In genomic region chr19:46400558-46400957, GRCm38 (mm10) we compare ENCODE assay signal across 24 mouse cellular contexts. TPM values are rescaled to one million over a fixed set of nuclear protein-coding genes. Genes with fewer than 3 reads are reported as not detected.
A peak's percentile ranks its signal among the peaks of the same experiment; 100 is the strongest.
DNase-seq lines count a peak whose midpoint lies in the region; ATAC-seq and TF ChIP-seq lines count a peak whose summit lies in the region.
"Had no signal": no experiment of that assay in that cellular context is flagged by ENCODE, and none has a peak within 500 bp of the region (broad histone marks: within the 10 kb centered on the region; RNA-seq: fewer than 3 reads in every experiment).

No protein-coding gene starts in this region.

- no peak for ATAC-seq in heart, embryonic 13.5 days (ENCODE audit: extremely low read depth, insufficient number of reproducible peaks, low FRiP score, low TSS enrichment)
- ATAC-seq in liver, postnatal 0 days = no peak
- no peak for ATAC-seq in liver, embryonic 11.5 days (replicated peaks; ENCODE audit: low FRiP score)
- ATAC-seq: forebrain, embryonic 15.5 days; Patski had no signal

- no peak overlapping the region for H3K4me2 ChIP-seq in heart, embryonic 13.5 days
- no peak overlapping the region for H3K4me2 ChIP-seq in liver, postnatal 0 days (ENCODE audit: low read depth, low read length)
- no peak overlapping the region for H3K4me2 ChIP-seq in liver, embryonic 11.5 days
- H3K4me2 ChIP-seq: embryonic facial prominence, embryonic 12.5 days; forebrain, embryonic 12.5 days; forebrain, embryonic 15.5 days; hindbrain, embryonic 12.5 days; hindbrain, embryonic 15.5 days had no signal

- H3K9me3 ChIP-seq in heart, embryonic 13.5 days = no peaks in the 10 kb centered on the region
- H3K9me3 ChIP-seq in liver, postnatal 0 days (ENCODE audit: low read length) = no peaks in the 10 kb centered on the region
- H3K9me3 ChIP-seq in liver, embryonic 11.5 days (ENCODE audit: control insufficient read depth, low read length) = no peaks in the 10 kb centered on the region
- H3K9me3 ChIP-seq: embryonic facial prominence, embryonic 12.5 days; forebrain, embryonic 12.5 days; forebrain, embryonic 15.5 days; G1E; heart, embryonic 10.5 days; hindbrain, embryonic 12.5 days; hindbrain, embryonic 15.5 days had no signal

- no peak for DNase-seq in heart, adult 18-20 months
- DNase-seq in kidney, postnatal 36 days = peak; percentile 29 to 54
- no peak for DNase-seq in kidney, adult 18-20 months
- DNase-seq in liver, postnatal 0 days = no peak
- no peak for DNase-seq in liver, embryonic 11.5 days (ENCODE audit: low spot score)
- DNase-seq: adrenal gland, postnatal 10 days; adrenal gland, postnatal 36 days; B cell, adult 2 months; cerebellum, adult 18-20 months; cerebellum, adult 9-10 months; cerebellum, postnatal 14 days; gastrocnemius, postnatal 25 days; heart, adult 2 months had no signal

- H3K9ac ChIP-seq in heart, embryonic 13.5 days = 0 out of 2 replicates have a peak overlapping the region, but pooled peaks have one; percentile 1
- H3K9ac ChIP-seq in liver, postnatal 0 days (replicated peaks) = no peak overlapping the region
- no peak overlapping the region for H3K9ac ChIP-seq in liver, embryonic 11.5 days (ENCODE audit: low read depth, low read length)
- H3K9ac ChIP-seq: embryonic facial prominence, embryonic 12.5 days; forebrain, embryonic 12.5 days; forebrain, embryonic 15.5 days; hindbrain, embryonic 12.5 days; hindbrain, embryonic 15.5 days had no signal

- WGBS in heart, embryonic 13.5 days = 82% methylated on average over 7 of the region's 7 CpGs
- WGBS in liver, postnatal 0 days (ENCODE audit: insufficient replicate concordance) = 72% methylated on average over 7 of the region's 7 CpGs
- 86% methylated on average over 7 of the region's 7 CpGs for WGBS in liver, embryonic 11.5 days

- H3K36me3 ChIP-seq in heart, embryonic 13.5 days = peaks cover 44% of the 10 kb centered on the region
- peaks cover 6% of the 10 kb centered on the region; the same call in 1 of the 2 replicates for H3K36me3 ChIP-seq in liver, postnatal 0 days (replicated peaks; ENCODE audit: insufficient read depth, low read length)
- H3K36me3 ChIP-seq in liver, embryonic 11.5 days (ENCODE audit: control insufficient read depth, insufficient read depth, low read length) = peaks cover 8% of the 10 kb centered on the region

- H3K27me3 ChIP-seq in heart, embryonic 13.5 days (replicated peaks) = no peaks in the 10 kb centered on the region
- H3K27me3 ChIP-seq in liver, postnatal 0 days (ENCODE audit: insufficient read depth, low read length) = no peaks in the 10 kb centered on the region
- no peaks in the 10 kb centered on the region for H3K27me3 ChIP-seq in liver, embryonic 11.5 days (replicated peaks; ENCODE audit: control insufficient read depth, insufficient read depth, low read length)
- H3K27me3 ChIP-seq: CH12.LX; embryonic facial prominence, embryonic 12.5 days; forebrain, embryonic 12.5 days; forebrain, embryonic 15.5 days; hindbrain, embryonic 12.5 days; hindbrain, embryonic 15.5 days; Patski had no signal

- no peak for TF ChIP-seq EP300 in liver, postnatal 0 days (IDR thresholded peaks at IDR 0.05; ENCODE audit: low read depth)

- H3K27ac ChIP-seq in heart, embryonic 13.5 days (replicated peaks) = no peak overlapping the region
- peak overlapping the region; percentile 39; the same call in 1 of the 2 replicates for H3K27ac ChIP-seq in liver, postnatal 0 days (ENCODE audit: low read depth)
- no peak overlapping the region for H3K27ac ChIP-seq in liver, embryonic 11.5 days (ENCODE audit: low read depth, low read length)
- H3K27ac ChIP-seq: embryonic facial prominence, embryonic 12.5 days; forebrain, embryonic 12.5 days; forebrain, embryonic 15.5 days; heart, adult 2 months; heart, embryonic 10.5 days; hindbrain, embryonic 12.5 days; hindbrain, embryonic 15.5 days had no signal

- TF ChIP-seq CTCF in liver, postnatal 0 days (IDR thresholded peaks at IDR 0.05; ENCODE audit: low read depth) = no peak

- H3K4me1 ChIP-seq in heart, embryonic 13.5 days = peaks cover 40% of the 10 kb centered on the region
- H3K4me1 ChIP-seq in liver, postnatal 0 days (ENCODE audit: insufficient read depth) = peaks cover 13% of the 10 kb centered on the region
- peaks cover 18% of the 10 kb centered on the region for H3K4me1 ChIP-seq in liver, embryonic 11.5 days (replicated peaks; ENCODE audit: control insufficient read depth, insufficient read depth, low read length)

- no peak overlapping the region for H3K4me3 ChIP-seq in heart, embryonic 13.5 days
- no peak overlapping the region for H3K4me3 ChIP-seq in liver, postnatal 0 days (ENCODE audit: low read depth, low read length)
- H3K4me3 ChIP-seq in liver, embryonic 11.5 days (ENCODE audit: low read depth, low read length) = no peak overlapping the region
- H3K4me3 ChIP-seq: embryonic facial prominence, embryonic 12.5 days; erythroblast, embryonic 14.5 days; forebrain, embryonic 12.5 days; forebrain, embryonic 15.5 days; heart, adult 2 months; heart, embryonic 10.5 days; hindbrain, embryonic 12.5 days; hindbrain, embryonic 15.5 days had no signal

RNA-seq across cellular contexts. Expression of gene Sufu, which starts 3.9 kb away (rescaled TPM):
- polyA plus RNA-seq in heart, embryonic 13.5 days (2015; fragmentation: Nextera tagmentation; extraction: Ambion mirVana) = 18.4 and 19.3 TPM in 2 replicates
- total RNA-seq in heart, adult 18-20 months (2021) = 10 to 100 TPM; 10.1 to 11.6 TPM
- 3.7 and 3.8 TPM in 2 replicates for polyA plus RNA-seq in liver, postnatal 0 days (2015; fragmentation: Nextera tagmentation; extraction: Ambion mirVana)
- 22.8 and 24.7 TPM in 2 replicates for polyA plus RNA-seq in liver, embryonic 11.5 days (2014; fragmentation: Nextera tagmentation; extraction: Ambion mirVana)

RNA-seq across cellular contexts. Expression of gene Actr1a, which starts 5.0 kb away (rescaled TPM):
- polyA plus RNA-seq in heart, embryonic 13.5 days (2015; fragmentation: Nextera tagmentation; extraction: Ambion mirVana) = 108 and 111 TPM in 2 replicates
- total RNA-seq in heart, adult 18-20 months (2021) = 10 to 100 TPM; 86.6 to 89.7 TPM
- 31.8 and 35.4 TPM in 2 replicates for polyA plus RNA-seq in liver, postnatal 0 days (2015; fragmentation: Nextera tagmentation; extraction: Ambion mirVana)
- 90.6 and 103 TPM in 2 replicates for polyA plus RNA-seq in liver, embryonic 11.5 days (2014; fragmentation: Nextera tagmentation; extraction: Ambion mirVana)

RNA-seq across cellular contexts. Expression of gene 2310034G01Rik, which starts 50.5 kb away (rescaled TPM):
- 0.76 and 1.4 TPM in 2 replicates for polyA plus RNA-seq in heart, embryonic 13.5 days (2015; fragmentation: Nextera tagmentation; extraction: Ambion mirVana)
- under 1 TPM; 0.69 TPM for total RNA-seq in heart, adult 18-20 months (2021)
- 0.75 and 1.0 TPM in 2 replicates for polyA plus RNA-seq in liver, postnatal 0 days (2015; fragmentation: Nextera tagmentation; extraction: Ambion mirVana)
- 0.87 and 1.5 TPM in 2 replicates for polyA plus RNA-seq in liver, embryonic 11.5 days (2014; fragmentation: Nextera tagmentation; extraction: Ambion mirVana)
- total RNA-seq: G1E had no signal
- polyA plus RNA-seq: erythroblast, embryonic 14.5 days; G1E had no signal

RNA-seq across cellular contexts. Expression of gene Mfsd13a, which starts 59.6 kb away (rescaled TPM):
- polyA plus RNA-seq in heart, embryonic 13.5 days (2015; fragmentation: Nextera tagmentation; extraction: Ambion mirVana) = 4.5 and 5.2 TPM in 2 replicates
- total RNA-seq in heart, adult 18-20 months (2021) = 1 to 10 TPM; 3.7 to 4.0 TPM
- 3.4 and 3.9 TPM in 2 replicates for polyA plus RNA-seq in liver, postnatal 0 days (2015; fragmentation: Nextera tagmentation; extraction: Ambion mirVana)
- polyA plus RNA-seq in liver, embryonic 11.5 days (2014; fragmentation: Nextera tagmentation; extraction: Ambion mirVana) = 21.9 and 25.4 TPM in 2 replicates
- total RNA-seq: G1E had no signal

Comparison
In these comparisons a context has a peak if more than half of its experiments do, and no peak if none do; other contexts are left out.
1. DNase-seq: peak in kidney, postnatal 36 days (2 of 2); none in heart, adult 18-20 months (0 of 2), kidney, adult 18-20 months (single experiment), liver, postnatal 0 days (single experiment) and liver, embryonic 11.5 days (single experiment).